Mouse (Mus musculus) left cerebral cortex, adult 9 months (tissue): Measurements from ENCODE around the gene Ptk6.

Experiments used
- DNase-seq, 2 experiments: peaks; one replicate each; pipeline ENCODE4 v3.0.0; 2022; ENCODE audit warnings: low spot score in 2 of 2

Gene Ptk6

DNA sequence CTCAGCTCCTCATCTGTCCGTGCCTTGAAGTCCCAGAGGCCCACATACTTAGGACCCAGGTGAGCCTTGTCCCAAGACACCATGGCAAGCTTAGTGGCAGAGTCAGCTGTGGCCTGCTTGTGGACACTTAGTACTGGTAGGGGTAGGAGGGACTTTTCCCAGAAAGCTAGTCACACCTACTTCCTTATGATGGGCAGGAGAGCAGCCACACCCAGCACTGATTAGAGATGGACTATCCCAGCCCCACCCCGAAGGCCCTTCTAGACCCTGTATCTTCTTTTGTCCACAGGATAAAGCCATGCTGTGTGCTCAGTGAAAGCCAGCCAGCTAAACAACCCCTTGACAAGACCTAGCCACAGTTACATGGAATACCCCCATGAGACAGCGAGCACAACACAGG, at the start of gene Ptk6:
TSS of gene Ptk6 (minus strand) at position 368 of the 400 bp plus-strand sequence.
- DNase-seq, result no peak

- DNase-seq, result no peak
Observed at GRCm38 (mm10) chr2:181251841-181252240, 49.3 kb upstream of the Ptk6 start.

DNA sequence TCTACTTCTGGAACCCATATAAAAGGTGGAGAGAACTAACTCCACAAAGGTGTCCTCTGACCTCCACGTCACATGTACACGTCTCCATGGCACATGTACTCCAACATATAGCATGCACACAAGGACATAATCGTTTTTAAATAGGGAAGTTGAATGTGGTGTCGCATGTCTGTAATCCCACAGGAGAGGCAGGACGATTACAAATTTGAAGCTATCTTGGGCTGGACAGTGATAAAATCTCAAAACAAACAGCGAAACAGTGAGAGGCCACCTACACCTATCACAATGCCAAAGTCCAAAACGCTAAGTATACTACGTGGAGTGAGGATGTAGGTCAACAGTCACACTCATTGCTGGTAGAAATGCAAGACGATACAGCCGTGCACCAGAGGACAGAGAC, 46.6 kb upstream of the Ptk6 start:
- no peak for DNase-seq

- no peak for DNase-seq
Observed at GRCm38 (mm10) chr2:181245031-181245430, 42.4 kb upstream of the Ptk6 start.

GRCm38 (mm10) chr2:181243706-181244394, 41.3 kb upstream of the Ptk6 start:
- DNase-seq, result no peak

DNA sequence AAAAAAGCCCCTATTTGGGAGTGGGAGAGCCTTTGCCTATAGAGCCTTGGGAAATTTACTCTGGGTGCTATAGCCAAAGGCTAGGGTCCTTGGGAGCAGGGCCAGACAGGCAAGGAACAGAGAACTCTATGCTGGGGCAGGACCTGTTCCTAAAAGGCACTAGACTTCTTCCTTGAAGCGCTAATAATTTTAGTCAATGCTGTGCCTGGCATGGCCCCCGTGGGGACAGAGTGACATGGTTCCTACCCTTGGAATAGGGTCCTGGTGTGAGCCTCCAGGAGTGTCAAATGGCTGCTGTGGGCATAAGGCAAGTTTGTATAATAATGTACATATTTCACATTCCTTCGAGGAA, 39.7 kb upstream of the Ptk6 start:
- DNase-seq, result no peak

DNA sequence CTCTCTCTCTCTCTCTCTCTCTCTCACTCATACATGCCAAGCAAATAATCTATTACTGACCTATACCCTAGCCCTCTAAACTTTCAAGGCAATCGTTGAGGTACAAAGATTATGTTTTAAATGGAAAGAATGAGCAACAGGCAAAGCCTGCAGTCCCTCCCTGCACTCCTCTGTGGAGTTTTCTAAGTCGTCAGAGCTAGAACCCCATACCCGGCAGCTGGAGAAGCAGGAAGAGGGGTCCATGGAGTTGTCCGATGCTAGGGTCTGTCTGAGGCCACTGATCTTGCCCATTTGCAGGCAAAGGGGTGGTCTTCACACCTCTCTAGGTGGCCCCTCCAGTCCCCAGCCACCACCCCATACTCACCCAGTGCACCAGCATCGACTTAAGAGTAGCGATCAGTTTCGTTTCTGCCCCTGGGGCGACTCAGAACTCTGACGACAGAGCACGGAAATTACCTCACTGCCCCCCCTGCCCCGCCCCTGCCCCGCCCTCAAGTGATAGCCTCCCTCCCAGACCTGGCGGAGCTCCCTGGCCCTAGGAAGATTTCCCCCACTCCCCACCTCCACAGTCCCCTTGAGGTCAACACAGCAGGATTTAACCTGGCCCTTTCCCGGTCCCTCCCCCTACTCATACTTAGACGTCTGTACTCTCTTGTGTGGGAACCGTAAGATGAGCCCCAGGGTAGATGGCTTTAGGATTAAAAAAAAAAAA, 39.2 kb upstream of the Ptk6 start, which contains the start of gene Helz2:
TSS of gene Helz2 (minus strand) at position 426 of the 712 bp plus-strand sequence.
- no peak for DNase-seq

GRCm38 (mm10) chr2:181240806-181241440, 38.3 kb upstream of the Ptk6 start:
- no peak for DNase-seq

- no peak for DNase-seq
Observed at GRCm38 (mm10) chr2:181239261-181239660, 36.7 kb upstream of the Ptk6 start.

DNA sequence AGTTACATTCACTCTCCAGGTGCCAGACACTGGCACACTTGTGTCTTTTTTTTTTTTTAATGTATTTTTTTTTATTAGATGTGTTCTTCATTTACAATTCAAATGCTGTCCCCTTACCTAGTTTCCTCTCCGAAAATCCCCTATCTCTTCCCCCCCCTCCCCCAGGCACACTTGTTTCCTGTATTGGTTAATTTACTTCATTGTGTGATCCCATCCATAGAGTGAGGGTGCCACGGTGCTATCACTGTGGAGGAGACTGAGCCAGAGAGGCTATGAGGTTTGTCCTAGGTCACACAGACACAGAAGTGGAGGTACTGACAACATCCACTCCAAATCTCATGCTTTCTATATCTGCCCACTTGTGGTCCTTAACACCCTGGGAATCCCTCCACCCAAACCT, 36.3 kb upstream of the Ptk6 start:
- no peak for DNase-seq

DNA sequence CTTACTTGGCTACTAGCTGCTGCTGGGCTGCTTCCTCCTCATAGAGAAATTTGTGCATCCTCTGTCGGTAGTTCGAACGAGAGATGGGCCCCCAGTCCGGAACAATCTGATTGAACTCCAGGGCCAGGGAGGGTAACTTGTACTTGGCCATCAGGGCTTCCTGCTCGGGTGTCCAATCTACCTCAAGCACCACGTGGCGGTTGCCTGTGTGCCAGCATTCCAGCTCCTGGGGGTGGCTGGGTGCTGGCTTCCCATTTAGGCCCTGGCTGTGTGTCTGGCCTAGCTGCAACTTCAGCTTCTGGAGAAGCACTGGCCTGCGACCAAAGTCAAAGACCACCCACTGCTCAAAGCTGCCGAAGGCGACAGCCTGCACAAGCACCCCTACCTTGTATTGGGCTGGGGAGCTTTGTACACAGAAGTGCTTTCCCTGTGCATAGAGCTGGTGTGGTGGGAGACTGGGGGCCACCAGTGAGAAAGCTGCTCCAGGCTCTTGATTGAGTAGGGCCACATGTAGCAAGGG, 35.6 kb upstream of the Ptk6 start:
- DNase-seq, result no peak

GRCm38 (mm10) chr2:181237251-181238014, 34.8 kb upstream of the Ptk6 start:
- no peak for DNase-seq

DNA sequence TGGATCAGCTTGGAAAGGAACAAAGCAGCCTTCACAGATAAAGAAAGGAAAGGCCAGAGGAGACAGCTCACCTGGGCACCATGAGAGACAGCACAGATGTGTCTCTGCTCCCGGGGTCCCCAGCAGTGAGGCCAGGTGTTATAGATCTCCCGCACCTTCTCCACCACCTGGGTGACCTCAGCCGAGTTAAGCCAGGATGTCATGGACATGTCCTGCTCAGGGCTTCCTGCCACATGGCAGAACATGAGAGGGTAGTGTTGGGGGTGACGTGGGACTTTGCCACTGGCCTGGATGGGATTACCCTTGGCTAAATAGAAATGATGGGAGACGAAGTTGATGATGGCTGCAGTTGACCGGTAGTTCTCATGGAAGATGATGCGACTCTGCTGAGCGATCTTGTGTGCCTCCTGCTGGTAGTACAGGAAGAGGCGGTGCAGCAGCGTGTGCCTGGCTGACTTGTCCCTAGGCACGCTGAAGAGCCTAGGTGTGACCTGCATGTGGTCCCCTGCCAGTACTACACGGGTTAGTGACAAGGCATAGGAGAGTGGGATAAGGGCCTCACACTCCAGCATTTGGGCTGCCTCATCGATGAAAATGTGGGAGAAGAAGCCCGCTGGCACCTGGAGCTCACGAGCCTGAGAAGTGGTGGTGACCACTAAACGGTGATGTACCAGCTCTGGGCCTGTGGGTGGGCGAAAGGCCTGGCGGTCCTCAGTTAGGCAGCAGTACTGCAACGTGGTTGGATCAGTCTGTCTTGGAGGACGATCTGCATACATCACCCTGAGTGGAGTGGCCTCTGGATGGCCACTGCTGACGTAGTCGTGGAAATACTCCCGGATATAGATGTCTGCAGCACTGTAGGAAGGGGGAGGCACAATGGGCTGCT, 33.3 kb upstream of the Ptk6 start:
- no peak for DNase-seq

DNA sequence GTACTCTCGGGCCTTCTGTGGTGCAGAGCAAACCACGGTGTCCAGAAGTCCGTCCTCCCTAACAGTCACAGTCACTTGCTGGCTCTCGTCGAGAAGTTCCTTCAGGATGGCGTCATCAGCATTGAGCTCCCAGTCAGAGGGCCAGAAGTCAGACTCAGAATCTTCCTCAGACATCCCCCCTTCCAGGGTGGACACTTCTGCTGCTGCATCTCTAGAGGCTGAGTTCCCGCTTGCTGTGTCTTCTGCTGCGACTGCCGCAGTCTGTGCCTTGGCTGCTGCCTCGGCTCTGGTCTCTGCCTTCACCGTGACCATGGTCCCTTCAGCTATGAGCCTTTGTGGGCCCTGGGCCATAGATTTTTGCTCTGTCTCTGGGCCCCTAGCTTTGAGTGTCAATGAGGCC, 32.1 kb upstream of the Ptk6 start:
- no peak for DNase-seq

- no peak for DNase-seq
Observed at GRCm38 (mm10) chr2:181233443-181233842, 30.9 kb upstream of the Ptk6 start.

DNA sequence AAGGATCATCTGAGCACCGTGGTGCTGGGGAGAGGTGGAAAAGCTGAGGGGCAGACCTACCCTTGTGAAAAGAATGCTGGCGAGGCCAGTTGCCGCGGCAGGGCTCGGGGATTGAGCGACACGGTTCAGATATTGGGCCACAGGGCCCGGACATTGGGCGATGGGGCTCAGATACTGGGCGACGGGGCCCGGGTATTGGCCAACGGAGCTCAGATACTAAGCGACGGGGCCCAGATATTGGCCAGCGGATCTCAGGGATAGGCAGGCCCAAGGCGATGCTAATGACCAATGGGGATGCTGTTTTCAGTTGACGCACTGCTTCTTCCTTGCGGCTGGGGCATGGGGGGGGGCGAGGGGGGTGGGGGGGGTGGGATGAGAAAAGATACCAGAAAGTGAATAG, 28.6 kb upstream of the Ptk6 start:
- no peak for DNase-seq

DNA sequence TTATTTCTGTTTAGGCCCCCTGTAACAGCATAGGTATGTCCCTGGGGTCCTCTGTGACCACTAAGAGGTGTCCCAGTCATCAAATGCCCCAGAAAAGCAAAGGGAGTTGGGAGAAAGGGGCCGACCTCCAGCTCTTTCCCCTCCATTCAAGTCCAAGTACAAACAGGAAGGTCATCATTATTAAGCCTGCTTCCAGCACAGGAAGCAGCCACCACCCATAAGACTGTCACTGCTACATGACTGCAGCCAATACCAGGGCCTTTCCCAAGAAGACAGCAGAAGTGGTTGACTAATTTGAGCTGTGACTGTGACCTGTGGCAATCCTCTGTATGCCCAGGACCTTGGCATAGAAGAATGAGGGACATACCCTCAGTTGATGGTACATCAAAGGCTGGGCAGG, 25.7 kb upstream of the Ptk6 start:
- no peak for DNase-seq

- no peak for DNase-seq
Observed at GRCm38 (mm10) chr2:181227122-181227521, 24.5 kb upstream of the Ptk6 start.

GRCm38 (mm10) chr2:181224994-181225393, 22.4 kb upstream of the Ptk6 start:
- no peak for DNase-seq

GRCm38 (mm10) chr2:181220361-181220760, 17.8 kb upstream of the Ptk6 start:
- no peak for DNase-seq
